Mouse (Mus musculus): ENCODE data around the gene Rpl9-ps6. TPM values are rescaled to one million over a fixed set of nuclear protein-coding genes. Genes with fewer than 3 reads are reported as not detected.
A peak's percentile ranks its signal among the peaks of the same experiment; 100 is the strongest.
"Not testable (repeated sequence)": the region's sequence is repeated elsewhere in the genome, so short reads cannot be mapped to it uniquely, and the experiment has no call there.

Rpl9-ps6 gene
- total RNA-seq, 1 experiment from 2014 or later = 259 TPM

GRCm38 (mm10) chr19:32484941-32485660 lies 18.7 kb upstream of the Rpl9-ps6 start:
- 0 out of 2 replicates have a peak, but pooled peaks have one; percentile 13 for ATAC-seq (replicated peaks; ENCODE audit: low read depth, poor library complexity, severe bottlenecking)

GRCm38 (mm10) chr19:32481511-32481910 lies 15.1 kb upstream of the Rpl9-ps6 start:
- no peak for ATAC-seq (replicated peaks; ENCODE audit: low read depth, poor library complexity, severe bottlenecking)

- ATAC-seq (replicated peaks; ENCODE audit: low read depth, poor library complexity, severe bottlenecking) = no peak
Observed at GRCm38 (mm10) chr19:32480791-32481442, 14.5 kb upstream of the Rpl9-ps6 start.

GRCm38 (mm10) chr19:32480255-32480654 lies 13.9 kb upstream of the Rpl9-ps6 start:
- 0 out of 2 replicates have a peak, but pooled peaks have one; percentile 26 for ATAC-seq (replicated peaks; ENCODE audit: low read depth, poor library complexity, severe bottlenecking)

DNA sequence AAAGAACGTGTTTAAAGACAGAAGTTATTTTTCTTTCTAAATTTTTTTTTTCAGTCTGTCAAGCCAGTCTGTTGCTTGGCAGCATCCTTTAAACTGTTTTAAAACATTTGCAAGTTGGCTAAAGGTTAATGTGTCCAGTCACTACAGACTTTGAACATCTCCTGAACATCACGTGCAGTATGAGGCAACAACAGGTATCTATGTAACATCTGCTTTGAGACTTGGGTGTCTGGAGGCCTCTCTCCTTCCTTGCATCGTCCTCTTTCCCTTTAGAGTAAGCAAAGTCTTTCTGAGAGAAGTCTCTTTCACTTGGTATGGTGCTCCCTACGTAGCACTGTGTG lies 10.3 kb upstream of the Rpl9-ps6 start:
- ATAC-seq (replicated peaks; ENCODE audit: low read depth, poor library complexity, severe bottlenecking) = no peak

GRCm38 (mm10) chr19:32476016-32476711 lies 9.8 kb upstream of the Rpl9-ps6 start:
- ATAC-seq (replicated peaks; ENCODE audit: low read depth, poor library complexity, severe bottlenecking) = peak; percentile 56; the same call in 1 of the 2 replicates

- no peak for ATAC-seq (replicated peaks; ENCODE audit: low read depth, poor library complexity, severe bottlenecking)
Observed at GRCm38 (mm10) chr19:32470570-32471263, 4.3 kb upstream of the Rpl9-ps6 start.

DNA sequence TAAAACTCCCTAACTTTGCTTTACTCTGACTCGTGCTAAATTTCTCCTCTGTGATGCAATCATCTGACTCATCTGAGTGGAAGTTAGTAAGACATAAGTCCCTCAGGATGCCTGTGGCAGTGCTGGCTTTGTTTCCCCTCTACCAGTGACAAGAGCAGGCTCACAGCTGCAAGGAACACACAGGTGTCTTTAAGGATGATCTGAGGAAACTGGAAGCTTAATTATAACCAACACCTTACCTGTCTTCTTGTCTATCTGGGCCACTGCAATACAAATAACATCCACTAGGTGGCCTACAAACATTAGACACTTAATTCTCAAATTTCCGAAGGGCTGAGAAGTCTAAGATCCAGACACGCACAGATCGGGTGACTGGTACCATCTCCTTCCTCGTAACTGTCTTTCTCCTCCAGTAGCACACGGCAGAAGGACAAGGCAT lies 3.7 kb upstream of the Rpl9-ps6 start:
- ATAC-seq (replicated peaks; ENCODE audit: low read depth, poor library complexity, severe bottlenecking) = peak; percentile 82

- no peak for ATAC-seq (replicated peaks; ENCODE audit: low read depth, poor library complexity, severe bottlenecking)
Observed at GRCm38 (mm10) chr19:32467325-32467724, 947 bp upstream of the Rpl9-ps6 start.

DNA sequence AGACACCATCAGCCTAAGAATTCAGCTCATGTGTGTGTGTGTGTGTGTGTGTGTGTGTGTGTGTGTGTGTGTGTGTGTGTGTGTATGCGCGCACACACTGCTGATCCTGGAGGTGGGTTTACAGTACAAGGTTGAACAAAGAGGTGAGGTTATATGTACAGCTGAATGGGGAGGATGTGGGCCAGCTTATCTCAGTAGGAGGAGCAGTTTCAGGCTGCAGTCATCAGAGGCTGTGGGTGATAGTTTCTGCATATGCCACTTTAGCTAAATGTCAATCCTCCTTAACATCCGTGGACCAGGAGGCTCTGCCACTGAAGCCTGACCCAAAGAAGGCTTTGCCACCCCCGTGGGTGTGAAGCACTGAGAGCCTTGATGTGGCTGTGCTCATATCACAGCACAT lies 1.1 kb downstream of the Rpl9-ps6 start:
- ATAC-seq (replicated peaks; ENCODE audit: low read depth, poor library complexity, severe bottlenecking) = peak; percentile 47

DNA sequence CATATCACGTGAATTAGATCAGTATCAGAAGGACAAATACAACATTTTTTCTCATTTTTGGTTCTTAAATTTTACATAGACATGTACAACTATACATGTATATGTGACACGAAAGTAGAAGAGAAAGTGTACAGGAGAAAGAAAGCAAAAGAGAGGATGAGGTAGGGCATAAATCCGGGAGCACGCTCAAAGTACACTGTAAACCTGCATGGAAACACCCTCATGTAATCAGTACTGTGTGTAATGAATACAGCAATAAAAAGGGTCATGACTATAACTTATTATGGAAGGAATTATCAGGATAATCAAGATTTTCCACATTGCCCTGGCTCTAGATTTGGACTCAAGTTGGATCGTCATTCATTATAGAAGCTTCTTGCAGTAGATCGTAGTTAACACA lies 3.3 kb downstream of the Rpl9-ps6 start:
- no peak for ATAC-seq (replicated peaks; ENCODE audit: low read depth, poor library complexity, severe bottlenecking)

- not testable (repeated sequence) for ATAC-seq (replicated peaks; ENCODE audit: low read depth, poor library complexity, severe bottlenecking)
Observed at GRCm38 (mm10) chr19:32457631-32458030, 8.7 kb downstream of the Rpl9-ps6 start.

DNA sequence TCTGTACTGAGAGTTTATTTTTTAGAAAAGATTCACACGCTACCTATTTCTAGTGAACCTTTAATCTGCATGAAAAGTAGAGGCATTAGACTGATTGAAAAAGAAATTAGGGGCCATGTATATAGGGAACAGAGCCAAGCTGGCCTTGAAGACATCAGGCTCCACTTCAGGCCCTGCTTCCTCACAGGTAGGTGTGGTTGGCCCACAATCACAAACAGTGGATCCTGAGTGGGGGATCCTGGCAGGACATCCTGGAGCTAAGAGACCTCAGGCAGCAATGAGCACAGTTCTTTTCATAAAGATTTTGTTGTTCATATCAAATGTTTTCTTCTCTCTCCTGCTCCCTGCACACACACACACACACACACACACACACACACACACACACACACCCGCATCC lies 9.6 kb downstream of the Rpl9-ps6 start:
- ATAC-seq (replicated peaks; ENCODE audit: low read depth, poor library complexity, severe bottlenecking) = no peak

- ATAC-seq (replicated peaks; ENCODE audit: low read depth, poor library complexity, severe bottlenecking) = no peak
Observed at GRCm38 (mm10) chr19:32452231-32452630, 14.1 kb downstream of the Rpl9-ps6 start.

- ATAC-seq (replicated peaks; ENCODE audit: low read depth, poor library complexity, severe bottlenecking) = no peak
Observed at GRCm38 (mm10) chr19:32448931-32449330, 17.4 kb downstream of the Rpl9-ps6 start.

- ATAC-seq (replicated peaks; ENCODE audit: low read depth, poor library complexity, severe bottlenecking) = no peak
Observed at GRCm38 (mm10) chr19:32441568-32441967, 24.8 kb downstream of the Rpl9-ps6 start.

GRCm38 (mm10) chr19:32439356-32439755 lies 27.0 kb downstream of the Rpl9-ps6 start:
- ATAC-seq (replicated peaks; ENCODE audit: low read depth, poor library complexity, severe bottlenecking) = no peak

DNA sequence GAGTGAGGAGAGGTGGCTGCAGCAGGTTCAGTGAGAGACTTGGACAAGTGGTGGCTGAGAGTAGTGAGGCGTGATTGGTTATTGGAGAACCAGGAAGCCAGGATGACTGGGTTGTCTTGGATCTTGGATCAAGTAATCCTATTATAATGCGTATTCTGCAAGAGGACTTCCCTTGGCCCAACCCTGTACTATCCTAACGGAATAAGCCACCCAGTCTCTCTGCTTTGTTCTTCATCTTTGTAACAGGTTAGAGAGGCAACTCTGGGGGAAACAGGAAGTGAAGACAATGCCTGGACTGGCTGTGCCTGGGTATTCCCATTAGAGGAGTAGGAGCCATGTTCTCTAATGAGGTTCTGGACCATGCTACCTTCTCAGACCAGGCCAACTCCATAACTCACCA lies 40.5 kb downstream of the Rpl9-ps6 start:
- no peak for ATAC-seq (replicated peaks; ENCODE audit: low read depth, poor library complexity, severe bottlenecking)

- ATAC-seq (replicated peaks; ENCODE audit: low read depth, poor library complexity, severe bottlenecking) = no peak
Observed at GRCm38 (mm10) chr19:32424706-32425105, 41.7 kb downstream of the Rpl9-ps6 start.

- ATAC-seq (replicated peaks; ENCODE audit: low read depth, poor library complexity, severe bottlenecking) = no peak
Observed at GRCm38 (mm10) chr19:32419069-32419468, 47.3 kb downstream of the Rpl9-ps6 start.

Measured in common myeloid progenitor, adult 5-6 weeks (primary cell).